Mouse (Mus musculus): ENCODE results near the gene Sirt7. TPM values are rescaled to one million over a fixed set of nuclear protein-coding genes. Genes with fewer than 3 reads are reported as not detected.

Gene Sirt7
- polyA plus RNA-seq, 1 experiment from 2014 or later, result 20.8 TPM

GRCm38 (mm10) chr11:120613481-120613972 lies 11.5 kb downstream of the Sirt7 start:
- H3K9ac ChIP-seq (replicated peaks; ENCODE audit: low read length), result no peak overlapping the region
- ATAC-seq (replicated peaks; ENCODE audit: insufficient number of reproducible peaks, low FRiP score, low TSS enrichment, low read depth), result no peak
- no peaks in the 10 kb centered on the region for H3K27me3 ChIP-seq (ENCODE audit: control insufficient read depth, insufficient read depth, low read length)
- 87% methylated on average over 10 of the region's 10 CpGs for WGBS
- H3K4me2 ChIP-seq (ENCODE audit: low read depth, low read length), result no peak overlapping the region
- no peak overlapping the region for H3K27ac ChIP-seq (replicated peaks; ENCODE audit: low read depth, low read length)
- H3K9me3 ChIP-seq (replicated peaks; ENCODE audit: control insufficient read depth, low read length), result no peaks in the 10 kb centered on the region
- no peak for DNase-seq (ENCODE audit: low spot score)
- H3K36me3 ChIP-seq (replicated peaks; ENCODE audit: control insufficient read depth, insufficient read depth, low read depth, low read length), result peaks cover 9% of the 10 kb centered on the region
- no peak overlapping the region for H3K4me3 ChIP-seq (ENCODE audit: low read depth, low read length)
- H3K4me1 ChIP-seq (ENCODE audit: control insufficient read depth, insufficient read depth, low read length), result peaks cover under 1% of the 10 kb centered on the region; the same call in 1 of the 2 replicates

- H3K4me3 ChIP-seq (ENCODE audit: low read depth, low read length), result no peak overlapping the region; the same call in 1 of the 2 replicates
- DNase-seq (ENCODE audit: low spot score) (peak; percentile 69), ATAC-seq (replicated peaks; ENCODE audit: insufficient number of reproducible peaks, low FRiP score, low TSS enrichment, low read depth) (no peak)
- no peak overlapping the region for H3K27ac ChIP-seq (replicated peaks; ENCODE audit: low read depth, low read length)
- 48% methylated on average over 6 of the region's 6 CpGs for WGBS
- no peak overlapping the region for H3K4me2 ChIP-seq (ENCODE audit: low read depth, low read length)
- H3K4me1 ChIP-seq (ENCODE audit: control insufficient read depth, insufficient read depth, low read length), result peaks cover 5% of the 10 kb centered on the region
- no peaks in the 10 kb centered on the region for H3K9me3 ChIP-seq (replicated peaks; ENCODE audit: control insufficient read depth, low read length)
- H3K36me3 ChIP-seq (replicated peaks; ENCODE audit: control insufficient read depth, insufficient read depth, low read depth, low read length), result peaks cover 9% of the 10 kb centered on the region
- peaks cover 3% of the 10 kb centered on the region; the same call in 1 of the 2 replicates for H3K27me3 ChIP-seq (ENCODE audit: control insufficient read depth, insufficient read depth, low read length)
- no peak overlapping the region for H3K9ac ChIP-seq (replicated peaks; ENCODE audit: low read length)
Observed at GRCm38 (mm10) chr11:120612763-120613162, 12.3 kb downstream of the Sirt7 start.

GRCm38 (mm10) chr11:120610477-120611046 lies 14.5 kb downstream of the Sirt7 start:
- ATAC-seq (replicated peaks; ENCODE audit: insufficient number of reproducible peaks, low FRiP score, low TSS enrichment, low read depth), result no peak
- H3K27me3 ChIP-seq (ENCODE audit: control insufficient read depth, insufficient read depth, low read length), result peaks cover 3% of the 10 kb centered on the region; the same call in 1 of the 2 replicates
- H3K27ac ChIP-seq (replicated peaks; ENCODE audit: low read depth, low read length), result no peak overlapping the region
- DNase-seq (ENCODE audit: low spot score), result no peak
- H3K36me3 ChIP-seq (replicated peaks; ENCODE audit: control insufficient read depth, insufficient read depth, low read depth, low read length), result peaks cover 9% of the 10 kb centered on the region
- no peak overlapping the region for H3K4me2 ChIP-seq (ENCODE audit: low read depth, low read length)
- peaks cover 5% of the 10 kb centered on the region for H3K4me1 ChIP-seq (ENCODE audit: control insufficient read depth, insufficient read depth, low read length)
- 80% methylated on average over 9 of the region's 9 CpGs for WGBS
- H3K4me3 ChIP-seq (ENCODE audit: low read depth, low read length), result no peak overlapping the region
- no peaks in the 10 kb centered on the region for H3K9me3 ChIP-seq (replicated peaks; ENCODE audit: control insufficient read depth, low read length)
- no peak overlapping the region for H3K9ac ChIP-seq (replicated peaks; ENCODE audit: low read length)

- H3K4me3 ChIP-seq (ENCODE audit: low read depth, low read length), result no peak overlapping the region
Observed at GRCm38 (mm10) chr11:120609250-120609649, 15.8 kb downstream of the Sirt7 start.

GRCm38 (mm10) chr11:120608241-120609034 lies 16.6 kb downstream of the Sirt7 start, which contains the start of gene Npb:
Gene Npb, plus strand, starts transcription at chr11:120608477.
- WGBS, result 6% methylated on average over 45 of the region's 45 CpGs
- Histone ChIP-seq H3K9ac (replicated peaks; ENCODE audit: low read length) (peak within 1 kb of the TSS; percentile 51), H3K27ac (replicated peaks; ENCODE audit: low read depth, low read length) (no peak within 1 kb of the TSS), H3K9me3 (replicated peaks; ENCODE audit: control insufficient read depth, low read length) (no peaks in the 10 kb centered on the region), H3K27me3 (ENCODE audit: control insufficient read depth, insufficient read depth, low read length) (peaks cover 3% of the 10 kb centered on the region; the same call in 1 of the 2 replicates), H3K4me2 (ENCODE audit: low read depth, low read length) (peak within 1 kb of the TSS; percentile 53), H3K4me1 (ENCODE audit: control insufficient read depth, insufficient read depth, low read length) (peaks cover 5% of the 10 kb centered on the region), H3K36me3 (replicated peaks; ENCODE audit: control insufficient read depth, insufficient read depth, low read depth, low read length) (peaks cover 5% of the 10 kb centered on the region; the same call in 1 of the 2 replicates), H3K4me3 (ENCODE audit: low read depth, low read length) (peak within 1 kb of the TSS; percentile 18)
- no peak for ATAC-seq (replicated peaks; ENCODE audit: insufficient number of reproducible peaks, low FRiP score, low TSS enrichment, low read depth)
- DNase-seq (ENCODE audit: low spot score), result peak; percentile 24

More at GRCm38 (mm10) chr11:120609250-120609649, 15.8 kb downstream of the Sirt7 start:
- H3K36me3 ChIP-seq (replicated peaks; ENCODE audit: control insufficient read depth, insufficient read depth, low read depth, low read length), result peaks cover 5% of the 10 kb centered on the region; the same call in 1 of the 2 replicates
- ATAC-seq (replicated peaks; ENCODE audit: insufficient number of reproducible peaks, low FRiP score, low TSS enrichment, low read depth) (peak; percentile 49; the same call in 1 of the 2 replicates), DNase-seq (ENCODE audit: low spot score) (no peak)
- WGBS, result 45% methylated on average over 7 of the region's 8 CpGs
- H3K9me3 ChIP-seq (replicated peaks; ENCODE audit: control insufficient read depth, low read length), result no peaks in the 10 kb centered on the region
- no peak overlapping the region for H3K9ac ChIP-seq (replicated peaks; ENCODE audit: low read length)
- no peak overlapping the region for H3K27ac ChIP-seq (replicated peaks; ENCODE audit: low read depth, low read length)
- peaks cover 5% of the 10 kb centered on the region for H3K4me1 ChIP-seq (ENCODE audit: control insufficient read depth, insufficient read depth, low read length)
- H3K4me2 ChIP-seq (ENCODE audit: low read depth, low read length), result no peak overlapping the region
- H3K27me3 ChIP-seq (ENCODE audit: control insufficient read depth, insufficient read depth, low read length), result peaks cover 3% of the 10 kb centered on the region; the same call in 1 of the 2 replicates

- no peak overlapping the region for H3K4me2 ChIP-seq (ENCODE audit: low read depth, low read length)
- DNase-seq (ENCODE audit: low spot score) (no peak), ATAC-seq (replicated peaks; ENCODE audit: insufficient number of reproducible peaks, low FRiP score, low TSS enrichment, low read depth) (no peak)
- H3K9me3 ChIP-seq (replicated peaks; ENCODE audit: control insufficient read depth, low read length), result no peaks in the 10 kb centered on the region
- no peak overlapping the region for H3K4me3 ChIP-seq (ENCODE audit: low read depth, low read length)
- 78% methylated on average over 4 of the region's 4 CpGs for WGBS
- H3K27me3 ChIP-seq (ENCODE audit: control insufficient read depth, insufficient read depth, low read length), result peaks cover 3% of the 10 kb centered on the region; the same call in 1 of the 2 replicates
- no peak overlapping the region for H3K27ac ChIP-seq (replicated peaks; ENCODE audit: low read depth, low read length)
- no peak overlapping the region for H3K9ac ChIP-seq (replicated peaks; ENCODE audit: low read length)
- H3K4me1 ChIP-seq (ENCODE audit: control insufficient read depth, insufficient read depth, low read length), result peaks cover 5% of the 10 kb centered on the region
- H3K36me3 ChIP-seq (replicated peaks; ENCODE audit: control insufficient read depth, insufficient read depth, low read depth, low read length), result no peaks in the 10 kb centered on the region; the same call in 1 of the 2 replicates
Observed at GRCm38 (mm10) chr11:120606764-120607163, 18.3 kb downstream of the Sirt7 start.

- no peak overlapping the region for H3K4me3 ChIP-seq (ENCODE audit: low read depth, low read length)
- H3K4me2 ChIP-seq (ENCODE audit: low read depth, low read length), result no peak overlapping the region
- WGBS, result 95% methylated on average over 7 of the region's 7 CpGs
- no peak overlapping the region for H3K27ac ChIP-seq (replicated peaks; ENCODE audit: low read depth, low read length)
- DNase-seq (ENCODE audit: low spot score) (no peak), ATAC-seq (replicated peaks; ENCODE audit: insufficient number of reproducible peaks, low FRiP score, low TSS enrichment, low read depth) (no peak)
- H3K4me1 ChIP-seq (ENCODE audit: control insufficient read depth, insufficient read depth, low read length), result peaks cover 5% of the 10 kb centered on the region
- peaks cover 3% of the 10 kb centered on the region; the same call in 1 of the 2 replicates for H3K27me3 ChIP-seq (ENCODE audit: control insufficient read depth, insufficient read depth, low read length)
- no peaks in the 10 kb centered on the region for H3K9me3 ChIP-seq (replicated peaks; ENCODE audit: control insufficient read depth, low read length)
- H3K9ac ChIP-seq (replicated peaks; ENCODE audit: low read length), result no peak overlapping the region
- H3K36me3 ChIP-seq (replicated peaks; ENCODE audit: control insufficient read depth, insufficient read depth, low read depth, low read length), result no peaks in the 10 kb centered on the region; the same call in 1 of the 2 replicates
Observed at GRCm38 (mm10) chr11:120605667-120606066, 19.4 kb downstream of the Sirt7 start.

All from embryonic facial prominence, embryonic 11.5 days (tissue).